Mouse (Mus musculus) neutrophil, adult 5-6 weeks (primary cell): ENCODE results near the gene Nhsl1. TPM values are rescaled to one million over a fixed set of nuclear protein-coding genes. Genes with fewer than 3 reads are reported as not detected.
A peak's percentile ranks its signal among the peaks of the same experiment; 100 is the strongest.

Experiments
- ATAC-seq: fragments of 151-379, 151-347 bp; 2 replicates; pipeline ENCODE4 v1.8.0; 2017; ENCODE audit warnings: mild to moderate bottlenecking, moderate TSS enrichment; ENCODE audit not compliant: insufficient number of reproducible peaks, poor library complexity, low FRiP score, severe bottlenecking; ENCODE audit errors: extremely low read depth
- total RNA-seq: library from RNA; stranded (forward); fragments of 200-1000 nt; gene quantifications from 2 replicates; pipeline ENCODE4 v1.2.3, GENCODE M21; 2017

Gene Nhsl1
- total RNA-seq, 1 experiment from 2014 or later, result 0.23 TPM

GRCm38 (mm10) chr10:18340930-18341329, 22.1 kb downstream of the Nhsl1 start:
- ATAC-seq, result no peak

GRCm38 (mm10) chr10:18341444-18342196, 22.8 kb downstream of the Nhsl1 start:
- no peak for ATAC-seq

GRCm38 (mm10) chr10:18347231-18347630, 28.4 kb downstream of the Nhsl1 start:
- ATAC-seq, result no peak

GRCm38 (mm10) chr10:18350781-18351180, 32.0 kb downstream of the Nhsl1 start:
- ATAC-seq, result no peak

- no peak for ATAC-seq
Observed at GRCm38 (mm10) chr10:18352937-18353336, 34.2 kb downstream of the Nhsl1 start.

- ATAC-seq, result no peak
Observed at GRCm38 (mm10) chr10:18354103-18354502, 35.3 kb downstream of the Nhsl1 start.

GRCm38 (mm10) chr10:18356461-18356860, 37.7 kb downstream of the Nhsl1 start:
- no peak for ATAC-seq

- ATAC-seq, result no peak
Observed at GRCm38 (mm10) chr10:18357212-18357611, 38.4 kb downstream of the Nhsl1 start.

GRCm38 (mm10) chr10:18358461-18358860, 39.7 kb downstream of the Nhsl1 start:
- ATAC-seq, result no peak

- no peak for ATAC-seq
Observed at GRCm38 (mm10) chr10:18360175-18360574, 41.4 kb downstream of the Nhsl1 start.

GRCm38 (mm10) chr10:18365432-18365831, 46.6 kb downstream of the Nhsl1 start:
- no peak for ATAC-seq

GRCm38 (mm10) chr10:18366697-18367096, 47.9 kb downstream of the Nhsl1 start:
- no peak for ATAC-seq

GRCm38 (mm10) chr10:18368111-18368510, 49.3 kb downstream of the Nhsl1 start:
- no peak for ATAC-seq

- ATAC-seq, result no peak
Observed at GRCm38 (mm10) chr10:18370475-18371286, 51.9 kb downstream of the Nhsl1 start.

GRCm38 (mm10) chr10:18371866-18372265, 53.1 kb downstream of the Nhsl1 start:
- no peak for ATAC-seq

GRCm38 (mm10) chr10:18375301-18375700, 56.5 kb downstream of the Nhsl1 start:
- ATAC-seq, result no peak

- ATAC-seq, result no peak
Observed at GRCm38 (mm10) chr10:18384766-18385165, 66.0 kb downstream of the Nhsl1 start.

GRCm38 (mm10) chr10:18386224-18386623, 67.4 kb downstream of the Nhsl1 start:
- no peak for ATAC-seq

- 0 out of 2 replicates have a peak, but pooled peaks have one; percentile 19 for ATAC-seq
Observed at GRCm38 (mm10) chr10:18388784-18389575, 70.2 kb downstream of the Nhsl1 start.
